Mouse (Mus musculus) B cell, adult 62 days (primary cell): ENCODE measurements around the gene Ccdc106. TPM values are rescaled to one million over a fixed set of nuclear protein-coding genes. Genes with fewer than 3 reads are reported as not detected.

ENCODE experiments used
- total RNA-seq: library from RNA; stranded (reverse); gene quantifications from 4 replicates; pipeline ENCODE4 v1.2.4, GENCODE M21; 2023

Gene Ccdc106
- total RNA-seq, result not detected in 4 replicates

GRCm38 (mm10) chr7:5020000-5020681, at the start of gene Ccdc106, which contains the start of gene Zfp865:
TSS of gene Ccdc106 (plus strand) at chr7:5020553.
TSS of gene Zfp865 (plus strand) at chr7:5020376.

GRCm38 (mm10) chr7:4971068-4971467, 49.3 kb upstream of the Ccdc106 start, which contains the start of gene Sbk3:
TSS of gene Sbk3 (minus strand) at chr7:4971168.

DNA sequence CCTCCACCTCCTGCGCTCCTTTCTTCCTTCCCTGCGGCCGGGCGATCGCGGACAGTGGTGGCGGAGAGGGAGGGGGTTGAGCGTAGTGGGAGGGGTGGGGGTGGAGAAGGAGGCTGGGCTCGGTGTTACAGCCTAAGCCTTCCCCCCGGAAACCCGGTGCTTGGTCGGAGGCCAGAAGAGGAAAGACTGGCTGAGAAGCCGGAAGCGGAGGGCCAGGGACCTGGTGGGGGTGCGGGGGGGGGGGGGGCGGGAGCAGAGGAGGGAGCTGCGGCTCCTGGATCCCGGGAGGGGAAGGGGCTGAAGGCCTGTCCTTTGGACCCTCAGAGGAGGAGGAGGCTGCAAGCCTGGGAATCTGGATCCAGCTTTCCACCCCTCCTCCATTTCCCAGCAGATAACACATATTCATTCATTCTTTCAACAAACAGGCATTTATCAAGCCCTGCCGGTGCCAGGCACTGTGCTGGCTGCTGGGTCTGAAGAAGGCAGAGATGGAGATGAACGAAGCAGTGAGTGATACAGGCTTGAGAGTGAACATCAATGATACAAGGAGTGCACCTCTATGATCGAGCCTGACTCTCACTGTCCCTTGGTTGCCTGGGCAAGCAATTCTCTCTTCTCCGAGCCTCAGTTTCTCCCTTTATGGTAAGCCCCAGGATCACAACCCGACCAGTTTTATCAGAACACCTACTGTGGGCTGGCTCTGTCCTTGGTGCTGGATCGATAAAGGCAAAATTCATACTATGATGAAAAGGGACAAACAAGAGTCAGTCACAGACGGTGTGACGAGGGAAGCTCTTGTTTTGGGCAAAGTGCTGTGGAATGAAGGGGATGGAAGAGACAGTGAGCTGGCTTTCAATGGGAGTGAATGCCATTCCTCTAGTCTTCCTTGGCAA, 24.1 kb upstream of the Ccdc106 start, which contains the start of gene Zfp579:
Gene Zfp579 (minus strand): TSS at position 156 of the 893 bp plus-strand sequence.

DNA sequence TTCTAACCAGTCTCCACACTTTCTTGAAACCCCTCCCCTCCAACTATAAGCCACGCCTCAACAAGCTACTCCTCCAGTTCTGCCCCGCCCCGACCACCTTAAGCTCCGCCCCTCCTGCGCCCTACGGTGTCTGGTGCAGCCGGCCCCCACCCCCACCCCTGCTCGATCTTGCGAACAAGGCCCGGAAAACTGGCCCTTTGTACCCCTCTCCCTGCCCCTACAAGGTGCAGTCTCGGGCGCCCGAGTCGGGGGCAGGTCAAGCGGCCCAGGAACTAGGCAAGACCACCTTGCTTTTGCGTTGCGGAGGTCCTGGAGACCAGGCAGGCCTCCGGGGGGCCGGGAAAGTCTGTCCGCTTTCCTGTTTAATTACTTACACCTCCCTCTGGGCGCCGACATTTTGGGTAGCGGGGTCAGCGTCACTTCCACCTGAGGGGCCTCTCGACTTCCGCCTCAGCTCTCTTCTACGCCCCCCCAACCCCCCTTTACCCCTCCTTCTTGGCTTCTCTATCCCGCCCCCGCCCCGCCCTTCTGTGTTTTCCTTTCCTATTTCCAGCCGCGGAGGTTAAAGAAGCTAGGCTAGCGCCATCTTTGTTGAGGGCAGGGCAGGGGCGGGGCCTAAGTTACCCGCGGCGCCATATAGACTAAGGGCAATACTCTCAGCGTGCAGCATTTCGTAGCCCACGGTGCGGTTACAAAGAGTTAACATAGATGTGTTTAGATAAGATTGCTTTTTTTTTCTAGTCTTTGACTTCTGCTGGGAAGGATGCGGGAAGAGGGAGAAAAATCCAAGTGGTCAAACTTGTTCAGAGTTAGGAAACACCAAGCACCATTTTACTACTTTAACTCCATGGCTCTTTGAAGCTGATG, 5.9 kb upstream of the Ccdc106 start, which contains the start of the genes Zfp524 and Fiz1:
Gene Zfp524 (plus strand): TSS at position 165 of the 867 bp plus-strand sequence.
Gene Fiz1 (minus strand): TSS at position 447 of the 867 bp plus-strand sequence.

DNA sequence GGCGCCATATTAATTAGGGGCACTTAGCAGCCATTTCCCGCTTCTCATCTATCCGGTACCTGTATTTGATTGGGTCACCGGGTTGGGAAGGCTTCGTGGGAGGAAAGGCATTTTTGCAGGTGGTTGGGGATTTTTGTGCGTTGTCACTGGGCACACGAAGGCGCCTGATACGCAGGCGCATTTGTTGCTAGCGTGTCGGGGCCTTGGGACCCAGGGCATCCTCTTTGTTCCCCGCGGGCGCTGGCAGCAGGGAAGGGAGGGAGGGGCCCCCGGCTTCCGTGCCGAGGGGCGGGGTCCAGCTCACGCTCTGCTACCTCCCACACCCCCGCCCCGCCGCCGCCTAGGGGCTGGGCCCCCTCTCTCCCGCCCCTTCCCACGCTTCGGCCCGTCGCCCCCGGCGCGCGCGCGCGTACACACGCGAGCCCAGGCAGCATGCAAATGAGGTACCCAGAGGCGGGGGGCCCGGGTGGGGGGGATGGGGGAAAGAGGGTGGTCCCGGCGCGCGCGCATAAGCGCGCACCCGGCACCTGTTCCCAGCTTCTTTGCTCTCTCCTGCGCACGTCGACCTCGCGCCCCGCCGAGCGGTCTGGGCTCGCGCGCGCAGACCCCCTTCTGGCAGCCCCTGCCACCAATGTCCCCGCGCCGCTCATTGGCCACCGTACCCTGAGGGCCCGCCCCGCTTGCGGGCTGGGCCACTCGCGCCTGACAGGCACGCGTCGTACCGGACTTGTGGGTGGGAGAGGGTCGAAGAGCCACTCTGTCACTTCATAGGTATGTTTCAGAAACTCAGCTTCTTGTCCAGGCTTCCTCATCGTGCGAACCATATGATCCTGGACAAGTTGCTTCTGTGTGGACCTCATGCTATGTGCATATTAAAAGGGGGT, 5.0 kb upstream of the Ccdc106 start, which contains the start of gene Gm44973:
Gene Gm44973 (plus strand): TSS at position 379 of the 884 bp plus-strand sequence.

GRCm38 (mm10) chr7:5033818-5034217, 13.5 kb downstream of the Ccdc106 start, which contains the start of gene 4632433K11Rik:
TSS of gene 4632433K11Rik (plus strand) at chr7:5034118.

DNA sequence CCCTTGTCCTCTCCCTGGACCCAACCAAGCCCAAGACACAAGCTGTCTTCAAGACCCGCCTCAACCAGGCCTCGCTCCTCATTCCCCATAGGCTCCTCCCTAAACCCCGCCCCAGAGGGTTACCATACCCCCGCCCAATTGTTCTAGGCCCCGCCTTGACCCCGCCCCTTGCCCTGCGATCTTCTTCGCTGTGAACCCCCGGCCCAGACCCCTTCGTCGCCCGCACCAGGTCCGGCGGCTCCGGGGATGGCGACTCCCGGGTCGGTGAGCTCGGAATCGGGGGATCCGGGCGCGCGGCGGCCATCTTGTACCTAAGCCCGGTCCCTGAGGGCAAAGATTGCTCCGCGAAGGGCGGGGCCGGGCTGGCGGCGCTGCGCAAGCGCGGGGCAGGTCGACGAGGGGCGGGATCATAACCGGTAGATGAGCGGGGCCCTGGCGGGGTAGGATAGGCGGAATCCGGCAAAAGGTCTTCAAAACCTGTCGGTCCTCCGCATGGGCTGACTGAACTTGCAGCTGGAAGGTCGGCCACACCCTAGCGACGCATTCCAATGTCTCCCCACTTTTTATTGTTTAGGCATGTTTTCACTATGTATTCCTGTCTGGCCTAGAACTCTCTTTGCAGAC, 17.9 kb downstream of the Ccdc106 start, which contains the start of gene Zfp784:
Gene Zfp784 (minus strand): TSS at position 338 of the 624 bp plus-strand sequence.

GRCm38 (mm10) chr7:5051193-5052192, 31.1 kb downstream of the Ccdc106 start, which contains the start of gene Zfp580:
TSS of gene Zfp580 (plus strand) at chr7:5051538.

GRCm38 (mm10) chr7:5061774-5062359, 41.5 kb downstream of the Ccdc106 start, which contains the start of gene U2af2:
TSS of gene U2af2 (plus strand) at chr7:5062143.

DNA sequence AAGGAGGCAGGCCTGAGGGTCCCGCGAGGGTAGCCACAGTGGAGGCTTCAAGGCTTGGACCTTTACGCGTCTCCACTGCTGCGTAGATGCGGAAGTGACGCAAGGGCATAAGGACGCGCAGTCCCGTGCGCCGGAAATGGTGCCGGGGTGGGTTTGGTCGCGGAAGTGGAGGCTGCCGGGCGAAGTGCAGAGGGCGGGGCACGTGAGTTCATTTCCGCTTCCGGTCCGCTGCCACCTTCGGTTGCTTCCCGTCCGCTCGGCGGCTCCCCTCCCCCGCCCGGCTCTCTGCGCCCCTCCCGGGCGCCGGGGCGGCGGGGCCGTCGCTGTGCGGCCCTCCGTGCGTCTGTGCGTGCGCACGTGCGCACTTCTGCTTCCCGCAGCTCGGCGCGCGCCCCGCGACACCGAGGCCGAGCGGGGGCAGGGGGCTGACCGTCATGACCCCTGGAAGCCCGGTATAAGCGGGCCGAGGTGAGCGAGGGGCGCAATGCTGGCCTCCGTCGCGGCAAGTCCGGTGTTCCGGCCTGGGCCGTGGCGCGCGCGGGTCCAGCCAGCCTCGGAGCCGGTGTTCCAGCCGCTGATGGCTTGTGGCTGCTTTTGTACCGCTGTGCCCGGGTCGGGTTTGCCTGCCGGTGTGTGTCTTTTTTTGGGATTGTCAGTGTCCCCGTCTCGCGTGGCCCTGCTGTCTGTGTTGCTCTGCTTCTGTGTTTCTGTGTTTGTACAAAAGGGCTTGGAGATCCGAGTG, 59.8 kb downstream of the Ccdc106 start, which contains the start of gene Epn1:
Gene Epn1 (plus strand): TSS at position 226 of the 742 bp plus-strand sequence.

Other genes starting within 250 kb of the Ccdc106 start
- not detected in 4 replicates for gene Fam71e2, start 249.3 kb upstream of the Ccdc106 start, total RNA-seq
- gene Il11, start 237.7 kb upstream of the Ccdc106 start, total RNA-seq, result not detected in 4 replicates
- gene Tmem190, start 237.6 kb upstream of the Ccdc106 start, total RNA-seq, result not detected in 4 replicates
- 1.8 to 2.7 TPM (median 2.4 TPM) in 4 replicates for gene Tmem238, start 230.9 kb upstream of the Ccdc106 start, total RNA-seq
- gene Rpl28, start 227.7 kb upstream of the Ccdc106 start, total RNA-seq, result 1,788 to 1,881 TPM (median 1,825 TPM) in 4 replicates
- gene Ube2s, start 208.0 kb upstream of the Ccdc106 start, total RNA-seq, result 157 to 176 TPM (median 162 TPM) in 4 replicates
- 0.49 to 2.8 TPM (median 1.1 TPM) in 4 replicates for gene Shisa7, start 175.9 kb upstream of the Ccdc106 start, total RNA-seq
- 4.3 to 9.7 TPM (median 6.8 TPM) in 4 replicates for gene Isoc2b, start 150.3 kb upstream of the Ccdc106 start, total RNA-seq
- 9.9 to 14.2 TPM (median 11.8 TPM) in 4 replicates for gene Isoc2a, start 143.4 kb upstream of the Ccdc106 start, total RNA-seq
- gene Gm36210, start 114.0 kb upstream of the Ccdc106 start, total RNA-seq, result not detected in 4 replicates
- 36.3 to 42.6 TPM (median 37.9 TPM) in 4 replicates for gene Zfp628, start 105.3 kb upstream of the Ccdc106 start, total RNA-seq
- 9.0 to 12.9 TPM (median 10.2 TPM) in 4 replicates for gene Nat14, start 98.5 kb upstream of the Ccdc106 start, total RNA-seq
- gene Ssc5d, start 94.8 kb upstream of the Ccdc106 start, total RNA-seq, result 0.21 to 0.63 TPM (median 0.42 TPM) in 4 replicates
- 0.51 to 1.9 TPM (median 0.61 TPM) in 3 of 4 replicates, not detected in the other for gene Sbk2, start 56.1 kb upstream of the Ccdc106 start, total RNA-seq
- not detected in 4 replicates for gene Sbk3, start 49.4 kb upstream of the Ccdc106 start, total RNA-seq
- gene Zfp579, start 24.4 kb upstream of the Ccdc106 start, total RNA-seq, result 15.7 to 19.2 TPM (median 16.5 TPM) in 4 replicates
- gene Zfp524, start 6.1 kb upstream of the Ccdc106 start, total RNA-seq, result 7.0 to 8.3 TPM (median 7.6 TPM) in 4 replicates
- gene Fiz1, start 5.9 kb upstream of the Ccdc106 start, total RNA-seq, result 58.3 to 66.2 TPM (median 62.1 TPM) in 4 replicates
- gene Gm44973, start 5.1 kb upstream of the Ccdc106 start, total RNA-seq, result not detected in 4 replicates
- 48.6 to 50.4 TPM (median 49.4 TPM) in 4 replicates for gene Zfp865, start 177 bp upstream of the Ccdc106 start, total RNA-seq
- not detected in 4 replicates for gene 4632433K11Rik, start 13.6 kb downstream of the Ccdc106 start, total RNA-seq
- 7.6 to 8.5 TPM (median 8.3 TPM) in 4 replicates for gene Zfp784, start 17.9 kb downstream of the Ccdc106 start, total RNA-seq
- gene Zfp580, start 31.0 kb downstream of the Ccdc106 start, total RNA-seq, result 2.5 to 3.6 TPM (median 3.3 TPM) in 4 replicates
- gene U2af2, start 41.6 kb downstream of the Ccdc106 start, total RNA-seq, result 540 to 584 TPM (median 566 TPM) in 4 replicates
- gene Epn1, start 59.7 kb downstream of the Ccdc106 start, total RNA-seq, result 197 to 224 TPM (median 210 TPM) in 4 replicates
- gene Rfpl4, start 96.4 kb downstream of the Ccdc106 start, total RNA-seq, result not detected in 4 replicates
- 0.56 to 1.6 TPM (median 1.2 TPM) in 3 of 4 replicates, not detected in the other for gene Rasl2-9, start 105.4 kb downstream of the Ccdc106 start, total RNA-seq
- not detected in 4 replicates for gene Vmn1r55, start 129.1 kb downstream of the Ccdc106 start, total RNA-seq
- gene Vmn1r56, start 176.2 kb downstream of the Ccdc106 start, total RNA-seq, result not detected in 4 replicates
- gene Vmn1r57, start 197.9 kb downstream of the Ccdc106 start, total RNA-seq, result not detected in 4 replicates